Mouse (Mus musculus): Measurements from ENCODE around the gene Plp2.

DNA sequence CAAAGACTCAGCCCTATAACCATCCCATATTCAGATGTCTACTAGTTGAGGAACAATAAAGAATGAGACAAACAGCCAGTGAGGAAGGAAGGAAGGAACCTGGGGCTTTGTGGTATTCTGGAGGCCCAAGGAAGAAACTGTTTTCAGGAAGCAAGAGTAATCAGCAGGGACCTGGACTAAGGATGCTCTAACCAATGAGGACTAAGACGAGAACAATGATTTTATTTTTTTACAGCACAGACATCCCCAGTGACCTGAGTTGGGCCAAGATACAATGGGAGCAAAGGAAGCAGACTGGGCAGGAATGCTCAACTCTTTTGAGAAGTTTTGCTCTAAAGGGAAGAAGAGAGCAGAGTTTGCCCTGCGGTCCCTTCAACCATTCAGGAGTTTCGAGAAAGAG lies 8.3 kb downstream of the Plp2 start:
- TF ChIP-seq CTCF (IDR thresholded peaks at IDR 0.05; ENCODE audit: borderline replicate concordance, insufficient read depth, low read depth, low read length) (no peak), POLR2A (IDR thresholded peaks at IDR 0.05; ENCODE audit: borderline replicate concordance, insufficient read depth, low read length) (no peak)
